Mouse (Mus musculus): ENCODE results near the gene Gm49630. TPM values are rescaled to one million over a fixed set of nuclear protein-coding genes. Genes with fewer than 3 reads are reported as not detected.
"Not testable (repeated sequence)": the region's sequence is repeated elsewhere in the genome, so short reads cannot be mapped to it uniquely, and the experiment has no call there.

The Gm49630 gene
- not detected for total RNA-seq (2021)
- long read RNA-seq, experiment 1: 0 reads
- long read RNA-seq, experiment 2: 0 reads

DNA sequence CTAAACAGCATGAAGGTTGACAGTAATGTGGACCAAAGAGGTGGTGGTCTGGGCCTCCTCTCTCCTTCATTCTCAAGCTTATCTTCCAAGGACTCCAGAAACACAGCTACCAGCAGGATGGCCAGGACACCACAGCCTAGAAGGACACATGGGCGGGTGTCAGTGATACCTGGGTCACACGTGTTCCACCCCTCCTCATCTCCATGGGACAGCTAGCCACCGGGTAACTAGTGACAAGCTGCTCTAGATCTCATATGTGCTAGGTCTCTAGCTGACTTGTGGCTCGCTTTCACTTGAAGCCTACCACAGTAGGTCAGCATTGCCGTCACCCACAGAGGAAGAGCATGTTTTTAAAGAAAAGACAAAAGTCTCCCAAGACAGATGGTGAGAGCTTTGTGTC, at the start of gene Gm49630:
Gene Gm49630 (minus strand): TSS at position 101 of the 400 bp plus-strand sequence.
- not testable (repeated sequence) for DNase-seq

DNA sequence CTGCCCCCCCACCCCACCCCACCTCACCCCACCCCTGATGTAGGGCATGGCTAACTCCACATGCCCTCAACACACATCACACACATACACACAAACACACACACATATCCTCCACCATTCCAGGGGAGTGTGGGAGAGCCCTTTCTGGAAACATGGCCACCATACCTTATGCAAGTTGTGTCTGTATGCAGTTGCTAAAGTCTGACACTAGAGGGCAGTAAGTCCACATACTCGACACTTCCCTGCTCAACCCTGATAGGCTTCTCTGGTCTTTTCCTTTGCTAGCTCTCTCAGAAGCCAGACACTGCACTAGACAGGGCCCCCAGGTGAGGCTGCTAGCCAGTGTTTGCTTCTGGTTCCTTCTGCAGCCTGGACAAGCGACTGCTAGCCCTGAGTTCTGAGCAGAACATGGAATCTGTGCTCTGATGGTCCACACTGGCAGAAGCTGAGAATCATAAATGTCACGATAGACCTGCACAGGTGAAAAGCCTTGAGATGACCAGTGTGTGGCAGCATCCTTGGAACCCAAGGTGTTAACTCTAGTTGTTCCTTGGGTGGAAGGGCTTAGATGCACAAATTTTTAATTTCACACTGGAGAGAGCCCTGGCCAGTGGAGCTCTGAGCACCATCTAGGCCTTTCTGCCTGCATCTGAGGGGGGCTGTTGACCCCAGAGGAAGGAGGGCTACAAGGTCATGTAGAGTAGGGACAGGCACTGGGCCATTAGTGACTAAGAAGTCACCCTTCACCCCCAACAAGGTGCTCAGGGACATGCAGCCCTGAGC, 48.6 kb upstream of the Gm49630 start:
- DNase-seq: not testable (repeated sequence)

DNA sequence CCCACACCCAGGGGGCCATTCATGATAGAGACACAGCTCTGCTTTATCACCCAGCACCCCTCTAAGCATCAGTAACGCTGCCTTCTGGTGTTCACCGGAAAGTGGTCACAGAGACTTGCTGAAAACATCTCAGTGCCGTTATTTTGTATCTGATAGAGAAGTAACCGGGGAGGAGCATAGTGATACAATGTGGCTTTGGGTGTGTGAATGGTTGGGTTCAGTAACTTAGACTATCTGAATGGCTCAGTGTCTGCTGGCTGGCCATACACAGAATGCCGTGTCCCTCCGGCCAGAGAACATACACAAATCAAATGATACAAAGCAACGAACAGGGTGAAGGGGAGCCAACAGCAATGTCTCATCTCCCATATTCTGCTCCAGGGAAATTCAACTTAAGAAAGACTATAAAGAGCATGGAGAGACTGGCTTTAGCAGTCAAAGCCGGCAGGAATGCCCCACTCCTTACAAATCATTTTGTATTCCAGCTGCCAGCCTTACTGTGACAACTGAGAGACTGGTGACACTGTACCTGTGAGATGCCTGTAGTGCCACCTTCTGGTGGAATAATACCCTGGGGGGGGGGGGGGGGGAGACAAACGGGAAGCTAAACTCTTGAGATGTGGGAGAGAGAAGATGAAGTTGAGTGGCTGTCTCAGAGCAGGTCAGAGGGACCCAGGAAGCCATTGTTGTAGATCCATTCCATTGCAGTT, 43.0 kb upstream of the Gm49630 start:
- not testable (repeated sequence) for DNase-seq

DNA sequence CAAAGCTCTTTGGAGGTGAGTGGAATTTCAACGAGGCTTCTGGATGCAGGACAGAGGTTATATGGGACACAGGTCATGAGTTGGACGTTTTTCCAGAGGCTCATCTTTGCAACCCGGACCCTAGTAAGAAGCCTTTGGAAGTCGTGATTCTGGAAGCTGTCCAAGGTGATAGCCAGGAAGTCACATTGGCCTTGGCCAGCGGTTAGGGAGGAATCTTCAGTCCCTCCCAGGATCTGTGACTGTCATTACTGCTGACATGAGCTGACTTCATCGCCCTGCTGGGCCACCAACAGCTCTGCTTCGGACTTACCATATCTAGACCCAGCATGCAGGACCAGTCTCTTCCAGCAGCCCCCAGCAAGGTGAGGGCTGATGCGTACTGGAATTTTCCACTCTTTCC, 41.6 kb upstream of the Gm49630 start:
- not testable (repeated sequence) for DNase-seq

GRCm38 (mm10) chr17:7399770-7400169, 28.0 kb upstream of the Gm49630 start:
- DNase-seq: not testable (repeated sequence)

- DNase-seq: not testable (repeated sequence)
These were observed 26.5 kb upstream of the Gm49630 start for GRCm38 (mm10) chr17:7398198-7398847.

DNA sequence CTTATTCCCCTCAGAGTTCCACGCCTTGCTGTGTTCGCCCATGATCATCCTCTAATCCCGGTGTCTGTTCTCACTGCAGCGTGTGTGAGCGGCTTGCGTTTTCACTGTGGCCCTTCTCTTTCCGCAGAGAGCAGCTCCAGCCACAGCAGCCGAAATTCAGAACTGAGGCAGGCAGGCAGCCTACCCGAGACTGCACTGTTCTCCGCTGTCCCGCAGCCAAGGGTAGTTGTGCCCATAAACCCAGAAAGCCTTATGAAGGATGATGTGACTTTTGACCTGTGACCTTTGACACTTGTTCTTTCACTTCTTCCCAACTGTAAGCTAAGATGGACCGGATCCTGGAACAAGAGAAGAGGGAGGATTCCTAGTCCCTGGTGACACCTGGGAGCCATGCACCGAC, 25.3 kb upstream of the Gm49630 start:
- not testable (repeated sequence) for DNase-seq

DNA sequence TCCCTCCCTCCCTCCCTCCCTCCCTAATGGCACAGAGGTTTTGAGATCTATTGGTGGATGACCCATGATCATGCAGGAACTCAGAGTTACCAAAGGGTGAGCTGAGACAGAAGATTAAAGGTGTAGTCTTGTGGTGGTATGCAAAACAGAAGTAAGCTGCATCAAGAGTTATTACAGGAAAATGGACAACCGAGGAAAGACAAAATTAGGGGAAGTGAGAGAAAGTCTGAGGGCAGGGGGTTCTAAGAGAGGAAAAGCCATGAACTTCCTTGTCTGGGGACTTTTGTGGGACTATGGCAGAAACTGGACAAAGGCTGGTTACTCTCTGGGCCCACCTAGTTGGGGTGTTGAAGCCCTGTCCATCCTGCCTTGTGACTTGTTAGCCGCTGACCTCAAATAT, 24.5 kb upstream of the Gm49630 start:
- not testable (repeated sequence) for DNase-seq

DNA sequence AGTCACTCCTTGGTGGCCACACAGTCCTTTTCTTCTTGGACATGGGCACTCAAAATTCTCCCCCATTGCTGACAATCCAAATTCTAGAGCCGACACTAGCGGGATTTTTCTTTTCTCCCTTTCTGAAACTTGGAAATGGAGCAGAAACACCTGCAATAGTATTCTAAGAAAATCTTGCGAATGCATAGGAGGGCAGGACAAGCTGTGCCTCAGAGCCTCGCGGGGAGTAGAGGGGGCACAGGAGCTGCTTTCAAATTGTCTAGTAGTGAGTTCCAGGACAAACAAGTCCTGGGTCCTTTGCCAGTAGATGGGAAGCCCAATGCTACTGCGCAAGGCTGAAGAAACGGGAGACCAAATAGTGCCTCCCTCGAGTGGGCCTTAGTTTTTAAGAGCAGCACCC, 23.9 kb upstream of the Gm49630 start:
- not testable (repeated sequence) for DNase-seq

GRCm38 (mm10) chr17:7395116-7395515, 23.3 kb upstream of the Gm49630 start:
- DNase-seq: not testable (repeated sequence)

DNA sequence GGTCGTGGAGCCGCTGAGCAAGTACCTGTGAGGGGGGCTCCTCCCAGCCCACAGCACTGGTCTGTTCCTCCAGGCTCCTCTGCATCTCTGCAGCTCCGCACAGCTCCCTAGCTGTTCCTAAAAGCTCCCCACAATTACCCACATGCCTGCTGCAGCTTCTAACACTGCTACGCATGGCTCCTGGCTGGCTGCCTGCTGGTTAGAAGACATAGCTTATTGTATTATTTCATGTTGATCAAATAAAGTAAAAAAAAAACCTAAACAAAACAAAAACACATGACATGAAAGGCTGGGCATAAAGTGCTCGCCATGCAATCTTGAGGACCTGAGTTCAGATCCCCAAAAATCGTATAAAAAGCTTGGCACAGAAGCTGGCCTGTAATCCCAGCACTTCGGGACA, 18.1 kb upstream of the Gm49630 start:
- DNase-seq: not testable (repeated sequence)

- DNase-seq: not testable (repeated sequence)
These were observed 17.2 kb upstream of the Gm49630 start for GRCm38 (mm10) chr17:7388958-7389356.

DNA sequence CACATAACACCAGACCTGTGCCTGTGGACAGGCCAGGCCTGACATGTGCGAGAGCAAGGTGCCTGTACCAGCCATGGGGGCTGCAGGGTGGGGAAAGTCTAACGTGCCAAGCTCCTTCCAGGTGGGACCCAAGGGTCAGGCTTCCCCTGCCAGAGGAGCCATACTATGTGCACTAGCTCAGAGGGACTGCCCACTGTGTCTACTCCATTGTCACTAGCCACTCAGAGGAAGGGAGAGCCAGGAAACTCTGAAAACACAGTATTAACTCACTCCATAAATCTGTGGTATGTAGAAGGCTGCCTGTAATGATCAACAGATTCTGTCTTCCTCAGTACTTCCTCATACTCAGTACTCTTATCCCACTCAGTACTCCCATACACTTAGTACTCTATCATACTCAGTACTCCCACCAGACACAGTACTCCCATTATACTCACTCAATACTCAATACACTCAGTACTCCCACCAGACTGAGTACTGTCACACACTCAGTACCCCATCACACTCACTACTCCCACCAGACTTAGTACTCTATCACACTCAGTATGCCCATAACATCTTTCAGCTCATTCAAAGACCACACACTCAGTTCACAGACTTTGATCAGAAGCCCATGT, 16.7 kb upstream of the Gm49630 start:
- DNase-seq: not testable (repeated sequence)

DNA sequence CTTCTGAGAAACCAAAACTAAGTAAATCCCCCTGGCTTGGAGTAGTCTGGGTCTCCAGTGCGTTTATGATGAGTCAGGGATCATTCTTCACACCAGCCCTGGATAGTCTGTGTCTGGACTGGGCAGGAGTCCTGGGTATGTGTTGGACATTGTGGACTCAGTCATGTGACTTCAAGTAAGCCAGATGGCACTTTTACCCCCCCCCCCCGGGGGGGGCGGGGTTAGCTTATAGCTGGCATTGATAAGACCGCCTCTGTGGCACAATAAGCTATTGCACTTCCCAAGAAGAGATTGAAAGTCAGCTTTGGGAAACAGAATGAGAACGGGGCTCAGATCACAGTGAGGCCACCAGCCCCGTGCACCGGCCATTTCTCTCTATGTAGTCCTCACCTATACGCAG, 14.2 kb upstream of the Gm49630 start:
- not testable (repeated sequence) for DNase-seq

DNA sequence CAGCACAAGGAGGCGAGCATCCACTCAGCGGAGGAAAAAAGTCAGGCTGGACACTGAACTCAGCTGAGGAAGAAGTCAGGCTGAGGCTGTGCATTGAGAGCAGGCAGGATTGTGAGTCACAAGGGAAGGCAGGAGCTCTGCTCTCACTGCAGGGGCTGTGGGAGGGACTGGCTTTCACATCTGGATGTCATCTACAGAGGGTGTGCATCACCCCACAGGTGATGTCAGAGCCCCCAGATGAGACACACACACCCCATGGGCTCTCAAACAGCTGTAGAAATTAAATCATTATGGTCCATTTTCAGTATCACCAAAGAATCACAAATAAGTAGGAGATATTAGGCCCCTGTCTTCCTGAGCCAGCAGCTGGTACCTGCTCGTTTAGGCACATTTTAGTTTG, 13.6 kb upstream of the Gm49630 start, which contains the start of gene Unc93a2:
Gene Unc93a2 (minus strand): TSS at position 101 of the 400 bp plus-strand sequence.
- DNase-seq: not testable (repeated sequence)

DNA sequence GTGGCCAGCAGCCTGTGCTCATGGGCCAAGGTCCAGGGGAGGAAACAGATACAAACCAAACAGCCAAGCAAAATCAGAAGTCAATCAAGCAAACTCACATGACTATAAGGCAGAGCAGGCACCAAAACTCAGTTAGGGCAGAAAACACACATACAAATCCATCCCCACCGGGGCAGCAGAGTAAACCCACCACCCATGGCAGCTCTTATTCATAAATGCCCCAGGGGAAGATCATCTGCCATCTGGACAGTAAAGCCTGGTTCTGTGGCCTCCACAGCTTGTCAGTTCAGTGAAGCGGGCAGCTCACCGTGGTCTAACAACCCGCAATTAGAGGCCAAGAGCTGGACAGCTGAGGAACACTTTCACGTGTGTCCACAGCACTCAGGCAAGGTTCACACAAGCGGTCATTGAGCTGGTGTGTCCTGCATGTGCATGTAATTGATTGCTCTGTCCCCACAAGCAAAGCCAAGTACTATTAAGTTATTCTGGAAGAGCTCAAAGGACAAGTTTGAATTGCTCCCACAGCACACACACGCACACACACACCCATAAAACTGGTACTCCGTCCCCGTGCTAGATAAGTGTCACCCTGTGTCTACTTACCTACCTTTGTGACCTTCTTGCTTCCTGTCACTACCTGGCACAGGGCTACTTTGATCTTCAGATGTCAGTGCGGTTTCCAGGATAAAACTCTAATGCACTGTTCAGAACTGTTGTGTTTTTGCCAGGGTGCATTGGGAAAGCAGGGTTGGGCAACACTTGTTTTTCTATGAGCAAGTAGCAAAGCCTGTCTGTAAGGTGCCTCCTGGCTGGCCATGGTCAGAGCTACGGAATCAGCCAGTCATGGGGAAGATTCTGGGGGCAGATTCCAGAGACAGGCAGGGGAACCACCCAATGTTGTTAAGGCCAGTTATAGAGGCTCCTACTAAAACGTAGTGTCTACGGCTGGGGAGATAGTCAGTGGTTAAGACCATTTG, 11.7 kb upstream of the Gm49630 start:
- not testable (repeated sequence) for DNase-seq

DNA sequence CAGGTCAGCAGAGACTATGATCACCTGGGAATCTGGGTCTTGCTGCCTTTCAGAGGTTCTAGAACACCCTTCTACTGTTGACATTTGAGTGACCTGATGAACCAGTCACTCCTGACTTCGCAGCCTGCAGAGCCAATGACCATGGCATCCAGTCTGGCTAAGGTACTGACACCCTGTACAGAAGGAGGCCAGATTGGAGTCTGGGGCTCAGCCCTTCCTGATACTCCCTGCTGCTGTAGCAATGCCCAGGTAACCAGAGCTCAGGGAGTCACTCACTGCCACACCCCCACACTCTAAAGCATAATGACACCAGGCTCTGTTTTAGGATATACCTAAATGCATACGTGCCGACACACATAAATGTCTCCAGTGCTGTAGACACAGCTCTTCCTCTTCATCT, 10.9 kb upstream of the Gm49630 start:
- DNase-seq: not testable (repeated sequence)

GRCm38 (mm10) chr17:7377907-7378306, 6.1 kb upstream of the Gm49630 start:
- DNase-seq: not testable (repeated sequence)

- not testable (repeated sequence) for DNase-seq
These were observed 5.3 kb upstream of the Gm49630 start for GRCm38 (mm10) chr17:7376951-7377700.

DNA sequence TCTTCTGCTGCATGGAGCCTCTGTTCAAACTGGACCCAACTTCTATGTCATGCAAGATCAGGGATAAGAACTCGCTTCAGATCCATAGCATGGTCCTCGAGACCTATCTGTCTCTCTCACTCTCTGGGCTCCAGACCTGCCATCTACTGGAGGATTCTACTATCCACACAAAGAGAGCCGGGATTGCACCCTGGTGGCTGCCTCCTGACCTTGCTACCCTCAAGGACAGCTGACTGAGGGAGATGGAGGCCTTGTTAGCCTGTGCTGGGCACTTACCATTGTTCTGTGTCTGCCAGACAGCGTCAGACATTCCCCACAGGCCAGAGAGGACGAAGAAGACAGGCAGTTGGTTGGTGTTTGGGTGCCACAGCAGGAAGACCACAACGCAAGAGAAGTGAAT, 2.4 kb downstream of the Gm49630 start:
- not testable (repeated sequence) for DNase-seq
